Mouse (Mus musculus) embryonic fibroblast, embryonic 13.5 days (primary cell): ENCODE measurements around the gene Atxn2l.

Source experiments
- CTCF ChIP-seq: IDR thresholded peaks from 2 replicates; pipeline ENCODE4 v1.5.1; 2011; ENCODE audit warnings: mild to moderate bottlenecking, control low read depth, low read length, moderate library complexity, borderline replicate concordance; ENCODE audit not compliant: insufficient read depth
- POLR2A ChIP-seq: IDR thresholded peaks from 2 replicates; pipeline ENCODE4 v1.6.1; 2011; ENCODE audit warnings: low read depth, mild to moderate bottlenecking, control low read depth, low read length, moderate library complexity

DNA sequence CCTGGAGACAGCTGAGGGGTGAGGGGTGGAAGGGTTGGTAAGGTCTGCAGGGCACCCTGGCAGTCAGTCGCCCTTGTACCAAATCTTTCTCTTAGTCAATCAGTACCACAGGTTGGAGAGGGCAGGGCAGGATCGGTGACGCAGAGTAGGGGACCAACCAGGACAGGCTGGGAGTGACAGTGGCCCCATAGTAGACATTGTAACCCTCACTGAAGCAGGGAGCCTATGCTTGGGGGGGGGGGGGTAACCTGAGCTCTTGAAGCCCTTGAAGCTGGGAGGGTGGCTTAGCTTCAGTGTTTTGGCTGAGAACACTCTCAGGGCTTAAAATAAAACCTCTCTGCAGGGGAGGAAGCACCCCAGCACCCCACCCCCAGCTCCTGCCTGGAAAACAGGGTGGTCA, 41.6 kb downstream of the Atxn2l start:
- TF ChIP-seq CTCF (no peak), POLR2A (no peak)
